Mouse (Mus musculus): ENCODE measurements around the gene Serpinh1.

DNA sequence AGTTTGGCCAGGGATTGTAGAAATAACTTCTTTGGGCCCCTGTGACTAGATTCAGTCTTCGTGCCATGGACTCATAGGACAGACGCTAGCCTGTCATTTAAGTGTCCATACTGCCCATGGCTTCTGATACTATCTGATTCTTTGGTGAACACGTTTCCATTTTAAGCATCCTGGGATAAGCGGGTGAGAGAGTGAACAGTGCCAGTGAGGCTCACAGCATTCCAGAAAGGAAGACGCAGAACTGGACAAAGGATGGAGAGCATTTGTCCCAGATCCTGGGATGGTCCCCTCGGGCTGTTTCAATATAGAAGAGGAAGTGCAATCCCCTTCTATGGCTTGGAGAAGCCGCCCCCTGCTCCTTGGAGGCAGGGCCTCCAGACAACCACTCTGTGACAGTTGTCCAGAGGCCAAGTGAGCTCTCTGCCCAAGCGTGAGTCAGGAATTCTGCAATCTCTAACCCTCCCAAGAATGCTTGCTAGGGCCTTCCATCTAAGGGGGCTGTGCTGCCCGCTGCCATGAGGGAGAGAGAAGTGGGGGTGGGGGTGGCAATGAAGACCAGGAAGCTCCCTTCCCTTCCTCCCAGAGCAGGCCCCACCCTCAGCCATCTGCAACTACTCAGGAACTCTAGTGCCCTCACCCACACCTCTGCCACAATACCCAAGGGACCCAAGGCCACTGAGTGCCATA lies 3.3 kb upstream of the Serpinh1 start:
- TF ChIP-seq CTCF (IDR thresholded peaks at IDR 0.05) (no peak), EP300 (IDR thresholded peaks at IDR 0.05) (no peak)
